Mouse (Mus musculus) NIH3T3 (cell line): Measurements from ENCODE around the gene Olfr342.

Experiments used
- DNase-seq: peaks from one replicate; pipeline ENCODE4 v3.0.0-alpha.2; 2012; ENCODE audit warnings: low read depth

Olfr342 gene

DNA sequence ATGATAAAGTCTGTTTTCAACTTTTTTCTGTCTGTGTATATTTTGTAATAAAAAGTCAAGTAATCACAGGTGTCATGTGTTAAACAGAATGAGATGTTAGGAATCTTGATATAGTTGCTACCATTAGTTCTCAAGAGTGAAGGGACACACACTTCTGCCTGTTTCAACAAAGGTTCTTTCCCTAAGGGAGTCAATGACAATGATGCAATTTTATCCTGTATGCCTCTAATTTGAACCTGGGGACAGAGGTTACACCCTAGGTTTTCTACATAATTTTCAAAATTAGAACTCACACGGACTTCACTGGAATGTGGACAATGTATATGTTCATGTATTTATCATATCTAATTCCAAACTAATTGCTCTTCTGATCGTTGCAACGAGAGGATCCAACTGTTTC, at the start of gene Olfr342:
Gene Olfr342 (plus strand): TSS at position 301 of the 400 bp plus-strand sequence.
- no peak for DNase-seq

DNA sequence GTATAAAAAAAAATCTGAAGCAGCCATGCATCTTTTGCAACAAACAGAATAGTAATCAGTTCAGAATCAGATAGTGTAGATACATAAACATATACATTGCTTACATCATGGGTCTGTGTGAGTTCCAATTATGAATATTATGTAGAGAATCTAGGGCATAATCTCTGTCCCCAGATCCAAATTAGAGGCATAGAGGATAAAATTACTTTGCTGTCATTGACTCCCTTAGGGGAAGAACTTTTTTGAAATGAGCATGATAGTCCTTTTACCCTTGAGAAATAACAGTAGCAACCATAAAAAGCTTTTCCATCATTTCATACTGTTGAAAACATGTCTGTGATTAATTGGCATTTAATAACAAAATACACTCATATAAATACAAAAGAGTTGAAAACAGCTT, 42.4 kb upstream of the Olfr342 start, which contains the start of gene Olfr341:
Gene Olfr341 (minus strand): TSS at position 101 of the 400 bp plus-strand sequence.
- DNase-seq, result no peak

DNA sequence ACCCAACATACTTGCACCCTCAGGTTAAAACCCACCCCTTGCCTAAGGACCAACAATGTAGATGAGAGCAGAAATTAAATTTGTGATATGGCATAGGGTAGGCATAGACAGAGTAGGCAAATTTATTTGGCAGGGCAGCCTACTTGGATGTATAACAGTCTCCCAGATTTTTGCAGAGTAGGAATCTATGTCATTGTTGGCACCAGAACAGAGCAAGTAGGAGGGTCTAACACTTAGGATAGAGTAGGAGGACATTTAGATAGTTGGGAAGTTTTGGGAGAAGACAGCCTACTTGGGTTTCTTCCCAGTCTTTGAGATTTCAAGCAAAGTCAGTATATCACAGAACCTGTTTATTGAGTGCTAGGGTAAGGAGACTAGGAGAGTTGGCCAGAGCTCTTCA, 40.4 kb downstream of the Olfr342 start:
- no peak for DNase-seq

DNA sequence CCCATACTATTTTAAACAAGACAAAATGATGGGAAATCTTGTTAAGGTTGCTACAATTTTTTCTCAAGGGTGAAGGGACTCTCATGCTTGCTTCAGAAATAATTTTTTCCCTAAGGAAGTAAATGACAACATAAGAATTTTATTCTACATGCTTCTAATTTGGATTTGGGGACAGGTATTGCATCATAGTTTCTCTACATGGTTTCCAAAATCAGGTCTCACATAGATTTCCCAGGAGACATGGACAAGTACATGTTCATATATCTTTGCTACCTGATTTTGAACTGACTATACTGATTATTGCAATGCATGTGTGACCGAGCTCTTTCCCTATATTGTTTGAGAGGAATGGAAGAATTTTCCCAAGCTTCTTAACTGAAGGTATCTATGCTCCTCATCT, 41.6 kb downstream of the Olfr342 start, which contains the start of gene Olfr344:
Gene Olfr344 (plus strand): TSS at position 301 of the 400 bp plus-strand sequence.
- DNase-seq, result no peak

DNA sequence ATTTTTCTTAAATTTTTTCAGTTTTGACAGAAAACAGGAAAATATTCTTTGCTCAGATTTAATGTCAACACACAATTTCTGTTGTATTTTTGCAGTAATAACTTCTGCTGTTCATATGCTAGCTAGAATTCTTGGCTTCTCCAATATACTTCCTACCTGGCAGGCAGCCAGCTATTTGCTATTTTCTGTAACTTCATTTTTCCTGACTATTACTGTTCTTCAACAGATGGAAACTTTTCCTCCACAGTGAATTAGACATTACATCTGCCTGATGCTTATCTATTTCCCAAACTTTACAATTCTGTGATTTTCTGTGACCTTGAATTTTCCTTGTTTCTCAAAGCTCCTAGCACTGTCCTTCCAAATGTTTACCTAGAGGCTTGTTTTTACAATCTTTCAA, 42.2 kb downstream of the Olfr342 start:
- no peak for DNase-seq

DNA sequence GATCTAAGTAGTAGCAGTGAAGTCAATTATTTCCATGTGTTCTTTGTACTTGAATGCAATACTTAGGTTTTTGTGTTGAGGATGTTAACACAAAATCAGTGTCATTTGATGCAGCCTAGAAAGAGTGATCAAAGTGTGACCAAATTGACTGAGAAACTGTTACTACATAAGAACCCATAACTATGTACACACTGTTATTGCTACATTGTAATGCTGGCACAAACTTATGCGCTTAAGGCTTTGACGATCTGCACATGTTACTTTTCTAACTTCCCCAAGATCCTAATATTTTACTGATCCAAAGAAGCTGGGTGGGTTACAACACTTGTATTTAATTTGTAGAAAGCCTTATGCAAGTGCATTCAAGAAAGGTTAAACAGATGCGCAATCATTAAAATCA, 43.0 kb downstream of the Olfr342 start:
- DNase-seq, result no peak
